In the genomic region with DNA sequence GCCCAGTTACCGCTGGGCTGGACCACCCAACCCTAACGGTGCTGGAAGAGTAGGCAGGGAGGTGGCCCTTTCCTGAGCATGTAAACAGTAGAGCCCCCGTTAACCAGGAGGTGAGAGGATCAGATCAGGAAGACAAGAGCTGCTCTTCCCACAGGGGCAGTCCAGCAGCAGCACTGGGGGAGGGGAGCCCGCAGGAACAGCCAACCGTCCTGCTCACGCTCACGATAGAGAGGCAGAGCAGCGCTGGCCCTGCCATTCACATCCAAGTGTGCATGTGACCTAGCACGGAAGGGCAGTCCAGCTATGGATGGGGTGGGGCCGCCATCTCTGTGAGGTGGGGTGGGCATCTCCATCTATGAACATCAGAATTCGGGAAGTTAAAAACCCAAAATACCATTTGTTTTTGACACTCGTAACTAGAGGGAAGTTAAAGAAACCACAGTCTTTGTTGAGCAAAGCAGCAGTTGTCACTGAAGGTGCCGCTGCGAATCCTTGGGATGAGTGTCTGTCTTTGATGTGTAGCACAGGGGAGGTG, we compare ENCODE assay signal across 10 mouse cellular contexts. TPM values are rescaled to one million over a fixed set of nuclear protein-coding genes. Genes with fewer than 3 reads are reported as not detected.
DNase-seq lines count a peak whose midpoint lies in the region; ATAC-seq lines count a peak whose summit lies in the region.
"Had no signal": no experiment of that assay in that cellular context is flagged by ENCODE, and none has a peak within 500 bp of the region (broad histone marks: within the 10 kb centered on the region; RNA-seq: fewer than 3 reads in every experiment).

No protein-coding gene starts in this region.

- DNase-seq in kidney, adult 9 months = peak; percentile 17
- no peak for DNase-seq in kidney, postnatal 14 days
- DNase-seq in thymus, adult 18-20 months = peak; percentile 34 to 59
- no peak for DNase-seq in urinary bladder, postnatal 10 days (ENCODE audit: low spot score)

- H3K27me3 ChIP-seq in lung, embryonic 16.5 days (ENCODE audit: control insufficient read depth, insufficient read depth, low read depth, low read length) = no peaks in the 10 kb centered on the region
- H3K27me3 ChIP-seq in neural tube, embryonic 15.5 days (replicated peaks) = no peaks in the 10 kb centered on the region
- H3K27me3 ChIP-seq in intestine, embryonic 16.5 days (replicated peaks; ENCODE audit: control insufficient read depth, insufficient read depth, low read length) = no peaks in the 10 kb centered on the region
- H3K27me3 ChIP-seq: embryonic facial prominence, embryonic 13.5 days had no signal

- peak; percentile 81 for ATAC-seq in common myeloid progenitor, adult 5-6 weeks (replicated peaks; ENCODE audit: low read depth, poor library complexity, severe bottlenecking)
- ATAC-seq in lung, embryonic 16.5 days (ENCODE audit: low read depth) = peak; percentile 17; the same call in 1 of the 2 replicates
- no peak for ATAC-seq in neural tube, embryonic 15.5 days (ENCODE audit: low FRiP score)
- ATAC-seq in intestine, embryonic 16.5 days = no peak

- H3K27ac ChIP-seq in lung, embryonic 16.5 days (ENCODE audit: low read length) = no peak overlapping the region
- H3K27ac ChIP-seq in neural tube, embryonic 15.5 days (replicated peaks) = no peak overlapping the region
- no peak overlapping the region for H3K27ac ChIP-seq in intestine, embryonic 16.5 days (ENCODE audit: low read length)
- H3K27ac ChIP-seq: embryonic facial prominence, embryonic 13.5 days; layer of hippocampus, adult 2 months had no signal

- H3K4me1 ChIP-seq in lung, embryonic 16.5 days (replicated peaks; ENCODE audit: control insufficient read depth, insufficient read depth, low read length) = no peaks in the 10 kb centered on the region
- no peaks in the 10 kb centered on the region for H3K4me1 ChIP-seq in neural tube, embryonic 15.5 days
- H3K4me1 ChIP-seq in intestine, embryonic 16.5 days (ENCODE audit: control insufficient read depth, insufficient read depth, low read length) = peaks cover 7% of the 10 kb centered on the region

- no peak overlapping the region for H3K4me2 ChIP-seq in lung, embryonic 16.5 days (ENCODE audit: low read depth, low read length)
- no peak overlapping the region for H3K4me2 ChIP-seq in neural tube, embryonic 15.5 days
- no peak overlapping the region for H3K4me2 ChIP-seq in intestine, embryonic 16.5 days (ENCODE audit: low read depth, low read length)
- H3K4me2 ChIP-seq: embryonic facial prominence, embryonic 13.5 days had no signal

- 65% methylated on average over 14 of the region's 14 CpGs for WGBS in lung, embryonic 16.5 days
- WGBS in neural tube, embryonic 15.5 days = 86% methylated on average over 14 of the region's 14 CpGs
- WGBS in intestine, embryonic 16.5 days = 70% methylated on average over 14 of the region's 14 CpGs

- no peak overlapping the region for H3K4me3 ChIP-seq in lung, embryonic 16.5 days (ENCODE audit: low read length)
- H3K4me3 ChIP-seq in neural tube, embryonic 15.5 days (replicated peaks) = no peak overlapping the region
- no peak overlapping the region for H3K4me3 ChIP-seq in intestine, embryonic 16.5 days (ENCODE audit: low read length)
- H3K4me3 ChIP-seq: embryonic facial prominence, embryonic 13.5 days; layer of hippocampus, adult 2 months had no signal

- no peak overlapping the region for H3K9ac ChIP-seq in lung, embryonic 16.5 days (ENCODE audit: low read length)
- no peak overlapping the region for H3K9ac ChIP-seq in neural tube, embryonic 15.5 days (replicated peaks)
- H3K9ac ChIP-seq in intestine, embryonic 16.5 days (ENCODE audit: low read depth, low read length) = no peak overlapping the region
- H3K9ac ChIP-seq: embryonic facial prominence, embryonic 13.5 days had no signal

- 0 out of 2 replicates have a peak, but pooled peaks cover 2% of the 10 kb centered on the region for H3K36me3 ChIP-seq in lung, embryonic 16.5 days (ENCODE audit: control insufficient read depth, insufficient read depth, low read length)
- H3K36me3 ChIP-seq in neural tube, embryonic 15.5 days = peaks cover 20% of the 10 kb centered on the region
- no peaks in the 10 kb centered on the region for H3K36me3 ChIP-seq in intestine, embryonic 16.5 days (ENCODE audit: control insufficient read depth, insufficient read depth, low read length)

- H3K9me3 ChIP-seq in lung, embryonic 16.5 days (ENCODE audit: control insufficient read depth, low read length) = no peaks in the 10 kb centered on the region
- no peaks in the 10 kb centered on the region for H3K9me3 ChIP-seq in neural tube, embryonic 15.5 days (replicated peaks)
- no peaks in the 10 kb centered on the region for H3K9me3 ChIP-seq in intestine, embryonic 16.5 days (ENCODE audit: control insufficient read depth, low read length)
- H3K9me3 ChIP-seq: embryonic facial prominence, embryonic 13.5 days had no signal

RNA-seq across cellular contexts. Expression of gene Timm8a2, which starts 21.0 kb away (rescaled TPM):
- total RNA-seq in common myeloid progenitor, adult 5-6 weeks (2017) = not detected in 2 replicates
- not detected in 2 replicates for polyA plus RNA-seq in lung, embryonic 16.5 days (2015; fragmentation: Nextera tagmentation; extraction: Ambion mirVana)
- not detected in 2 replicates for polyA plus RNA-seq in neural tube, embryonic 15.5 days (2015; fragmentation: Nextera tagmentation; extraction: Ambion mirVana)
- polyA plus RNA-seq in intestine, embryonic 16.5 days (2015; fragmentation: Nextera tagmentation; extraction: Ambion mirVana) = not detected in 2 replicates
- total RNA-seq: layer of hippocampus, adult 2 months had no signal
- polyA plus RNA-seq: embryonic facial prominence, embryonic 13.5 days had no signal

RNA-seq across cellular contexts. Expression of gene Gpr183, which starts 48.5 kb away (rescaled TPM):
- total RNA-seq in common myeloid progenitor, adult 5-6 weeks (2017) = 2.9 and 8.1 TPM in 2 replicates
- 2.3 and 2.7 TPM in 2 replicates for polyA plus RNA-seq in lung, embryonic 16.5 days (2015; fragmentation: Nextera tagmentation; extraction: Ambion mirVana)
- 0.74 and 3.7 TPM in 2 replicates for polyA plus RNA-seq in neural tube, embryonic 15.5 days (2015; fragmentation: Nextera tagmentation; extraction: Ambion mirVana)
- polyA plus RNA-seq in intestine, embryonic 16.5 days (2015; fragmentation: Nextera tagmentation; extraction: Ambion mirVana) = 3.7 and 4.1 TPM in 2 replicates

Comparison
In these comparisons a context has a peak if more than half of its experiments do, and no peak if none do; other contexts are left out.
1. DNase-seq: peak in kidney, adult 9 months (single experiment) and thymus, adult 18-20 months (2 of 2); none in kidney, postnatal 14 days (single experiment) and urinary bladder, postnatal 10 days (single experiment).
2. ATAC-seq: peak in common myeloid progenitor, adult 5-6 weeks (single experiment) and lung, embryonic 16.5 days (single experiment); none in neural tube, embryonic 15.5 days (single experiment) and intestine, embryonic 16.5 days (single experiment).